Mouse (Mus musculus) inflammation-experienced regulatory T-cells, adult 16 weeks (primary cell): ENCODE results near the gene Eno2. TPM values are rescaled to one million over a fixed set of nuclear protein-coding genes. Genes with fewer than 3 reads are reported as not detected.

Experiments used
- polyA plus RNA-seq: library from polyadenylated mRNA; unstranded; fragments of 100-300 nt; shearing (Covaris generic); gene quantifications from one replicate; pipeline ENCODE4 v1.2.1, GENCODE M21; 2017

The Eno2 gene
- 8.5 TPM for polyA plus RNA-seq

GRCm38 (mm10) chr6:124769101-124769765, at the start of gene Eno2:
Gene Eno2 (minus strand): TSS chr6:124769673.

GRCm38 (mm10) chr6:124813933-124814332, 44.5 kb upstream of the Eno2 start, which contains the start of gene Tpi1:
Gene Tpi1 (minus strand): TSS chr6:124814296.

GRCm38 (mm10) chr6:124808358-124809012, 39.0 kb upstream of the Eno2 start, which contains the start of gene Spsb2:
Gene Spsb2 (plus strand): TSS chr6:124808661.

GRCm38 (mm10) chr6:124779222-124779983, 9.9 kb upstream of the Eno2 start, which contains the start of gene Lrrc23:
Gene Lrrc23 (minus strand): TSS chr6:124779727.

GRCm38 (mm10) chr6:124755831-124756595, 13.5 kb downstream of the Eno2 start, which contains the start of the genes Gm45234 and Atn1:
Gene Gm45234 (minus strand): TSS chr6:124756021.
Gene Atn1 (minus strand): TSS chr6:124756524.

GRCm38 (mm10) chr6:124740888-124741761, 28.3 kb downstream of the Eno2 start, which contains the start of gene Grcc10:
Gene Grcc10 (minus strand): TSS chr6:124741374.

GRCm38 (mm10) chr6:124738511-124739023, 30.9 kb downstream of the Eno2 start, which contains the start of gene Ptpn6:
Gene Ptpn6 (minus strand): TSS chr6:124738714.

GRCm38 (mm10) chr6:124711824-124712782, 57.4 kb downstream of the Eno2 start, which contains the start of the genes Emg1 and Phb2:
Gene Emg1 (minus strand): TSS chr6:124712178.
Gene Phb2 (plus strand): TSS chr6:124712336.

Other genes with a start within 250 kb of the Eno2 start
- gene C1s1, start 227.3 kb downstream of the Eno2 start, polyA plus RNA-seq = not detected
- not detected for gene C1rb, start 199.4 kb downstream of the Eno2 start, polyA plus RNA-seq
- gene C1s2, start 133.6 kb downstream of the Eno2 start, polyA plus RNA-seq = not detected
- 56.7 TPM for gene Lpcat3, start 106.6 kb downstream of the Eno2 start, polyA plus RNA-seq
- gene Emg1, start 57.5 kb downstream of the Eno2 start, polyA plus RNA-seq = 306 TPM
- gene Phb2, start 57.3 kb downstream of the Eno2 start, polyA plus RNA-seq = 205 TPM
- gene Ptpn6, start 31.0 kb downstream of the Eno2 start, polyA plus RNA-seq = 376 TPM
- gene Grcc10, start 28.3 kb downstream of the Eno2 start, polyA plus RNA-seq = 525 TPM
- not detected for gene Gm45234, start 13.7 kb downstream of the Eno2 start, polyA plus RNA-seq
- gene Atn1, start 13.1 kb downstream of the Eno2 start, polyA plus RNA-seq = 2.9 TPM
- gene Lrrc23, start 10.1 kb upstream of the Eno2 start, polyA plus RNA-seq = 2.4 TPM
- 8.8 TPM for gene Spsb2, start 39.0 kb upstream of the Eno2 start, polyA plus RNA-seq
- 134 TPM for gene Tpi1, start 44.6 kb upstream of the Eno2 start, polyA plus RNA-seq
- 143 TPM for gene Usp5, start 59.8 kb upstream of the Eno2 start, polyA plus RNA-seq
- gene Cdca3, start 59.9 kb upstream of the Eno2 start, polyA plus RNA-seq = 8.5 TPM
- gene Gnb3, start 70.6 kb upstream of the Eno2 start, polyA plus RNA-seq = not detected
- not detected for gene P3h3, start 88.1 kb upstream of the Eno2 start, polyA plus RNA-seq
- gene Gpr162, start 94.3 kb upstream of the Eno2 start, polyA plus RNA-seq = 0.39 TPM
- gene Cd4, start 118.5 kb upstream of the Eno2 start, polyA plus RNA-seq = 304 TPM
- 5.8 TPM for gene Lag3, start 142.0 kb upstream of the Eno2 start, polyA plus RNA-seq
- 11.1 TPM for gene Ptms, start 150.4 kb upstream of the Eno2 start, polyA plus RNA-seq
- 189 TPM for gene Mlf2, start 161.7 kb upstream of the Eno2 start, polyA plus RNA-seq
- 105 TPM for gene Cops7a, start 195.9 kb upstream of the Eno2 start, polyA plus RNA-seq
- gene Pianp, start 227.0 kb upstream of the Eno2 start, polyA plus RNA-seq = not detected
- 25.6 TPM for gene Zfp384, start 239.5 kb upstream of the Eno2 start, polyA plus RNA-seq